Mouse (Mus musculus): Measurements from ENCODE around the gene Arid1b.

- TF ChIP-seq CTCF (IDR thresholded peaks at IDR 0.05) = no peak
- TF ChIP-seq EP300 (IDR thresholded peaks at IDR 0.05; ENCODE audit: insufficient read depth, low read depth, low read length) = no peak
Measured at GRCm38 (mm10) chr17:5295086-5295947, 301.2 kb downstream of the Arid1b start.

Data from heart, adult 2 months (tissue).